Mouse (Mus musculus) kidney, adult 2 months (tissue): Measurements from ENCODE around the gene Taf11. TPM values are rescaled to one million over a fixed set of nuclear protein-coding genes. Genes with fewer than 3 reads are reported as not detected.
A peak's percentile ranks its signal among the peaks of the same experiment; 100 is the strongest.

Source experiments
- DNase-seq: peaks from one replicate; pipeline ENCODE4 v3.0.0; 2021
- H3K27ac ChIP-seq: fragments of 200-500 bp; 2 replicates; pipeline ENCODE4 v1.5.1; 2012; ENCODE audit warnings: low read depth, low read length, control low read depth, inconsistent platforms; ENCODE audit not compliant: insufficient read depth
- H3K27me3 ChIP-seq: fragments of 200-500 bp; replicated peaks from 2 replicates; pipeline ENCODE4 v1.6.1; 2012; ENCODE audit warnings: mild to moderate bottlenecking, moderate library complexity, low read length, inconsistent platforms; ENCODE audit not compliant: control insufficient read depth, insufficient read depth
- H3K36me3 ChIP-seq: fragments of 200-500 bp; 2 replicates; pipeline ENCODE4 v1.6.1; 2012; ENCODE audit warnings: mild to moderate bottlenecking, moderate library complexity, low read length, inconsistent platforms; ENCODE audit not compliant: control insufficient read depth, insufficient read depth
- H3K4me1 ChIP-seq: fragments of 200-500 bp; 2 replicates; pipeline ENCODE4 v1.6.1; 2011; ENCODE audit warnings: low read length; ENCODE audit not compliant: control insufficient read depth, insufficient read depth
- H3K4me3 ChIP-seq: fragments of 200-500 bp; 2 replicates; pipeline ENCODE4 v1.5.1; 2011; ENCODE audit warnings: mild to moderate bottlenecking, low read depth, low read length, control low read depth; ENCODE audit not compliant: insufficient read depth
- CTCF ChIP-seq: fragments of 200-500 bp; conservative IDR thresholded peaks from 2 replicates; pipeline ENCODE4 v1.5.1; 2011; ENCODE audit warnings: low read depth, mild to moderate bottlenecking, control low read depth, low read length, moderate library complexity, mixed read lengths; ENCODE audit not compliant: insufficient read depth, insufficient read length
- POLR2A ChIP-seq: fragments of 200-500 bp; IDR thresholded peaks from one replicate; pipeline ENCODE4 v1.6.1; 2011; ENCODE audit warnings: low read depth, low read length, control low read depth
- whole genome bisulfite sequencing: fragments of 180-500 bp; shearing (Covaris S2); methylation state at CpG from one replicate; pipeline ENCODE4 v1.1.7; 2018; 5-methylcytosine and 5-hydroxymethylcytosine counted together
- polyA plus RNA-seq: library from polyadenylated mRNA; depleted of rRNA; stranded (reverse); fragments of >200 nt; gene quantifications from 2 replicates; pipeline ENCODE4 v1.2.3, GENCODE M21; 2012; rRNA removed

Gene Taf11
- polyA plus RNA-seq, result 12.0 and 15.3 TPM in 2 replicates

DNA sequence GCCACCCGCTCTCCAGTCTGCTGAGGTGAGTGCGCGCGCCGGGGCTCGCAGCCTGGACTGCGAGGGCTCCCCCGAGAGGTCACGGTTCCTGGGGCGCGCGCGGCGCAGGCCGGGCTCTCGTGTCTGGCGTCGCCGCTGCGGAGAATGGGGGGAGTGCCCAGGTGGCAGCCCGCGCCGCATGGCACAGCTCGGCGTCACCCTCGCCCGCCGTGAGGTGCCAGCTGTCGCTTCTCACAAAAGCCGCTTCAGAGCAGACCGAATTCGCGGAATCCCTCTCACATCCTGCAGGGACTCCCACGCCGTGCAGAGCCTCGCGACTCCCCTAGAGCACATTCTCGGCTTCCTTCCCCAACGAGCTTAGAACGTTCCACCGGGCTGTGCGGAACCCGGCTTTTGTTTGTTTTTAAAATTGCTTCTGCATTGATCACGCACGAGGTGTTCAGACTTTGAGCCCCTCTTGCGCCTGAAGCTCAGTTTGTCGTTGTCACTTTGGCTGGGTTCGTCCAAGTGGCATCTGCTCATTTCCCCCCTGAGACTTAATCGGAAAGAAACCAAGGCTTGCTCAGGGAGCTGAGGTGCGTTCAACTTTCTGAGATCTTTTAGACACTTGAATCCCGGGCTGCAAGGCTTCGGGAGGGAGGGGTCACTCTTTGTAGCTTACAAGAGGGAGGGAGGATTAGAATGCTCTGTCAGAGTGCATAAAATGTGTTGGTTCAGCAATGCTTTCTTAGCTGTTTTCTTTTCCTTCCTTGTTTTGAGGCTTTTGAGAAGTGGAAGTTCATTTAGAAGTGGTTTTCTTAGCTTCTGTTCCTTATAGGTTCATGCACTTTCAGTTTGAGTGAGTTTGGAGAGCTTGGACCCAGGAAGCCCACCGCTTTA is at the start of gene Taf11:
TSS of gene Taf11 (minus strand) at position 223 of the 879 bp plus-strand sequence.
- Histone ChIP-seq H3K27me3 (no peaks in the 10 kb centered on the region), H3K4me3 (peak within 1 kb of the TSS; percentile 84), H3K27ac (peak within 1 kb of the TSS; percentile 80), H3K4me1 (peaks cover 8% of the 10 kb centered on the region; the same call in 1 of the 2 replicates), H3K36me3 (no peaks in the 10 kb centered on the region; the same call in 1 of the 2 replicates)
- TF ChIP-seq POLR2A (no peak), CTCF (no peak)
- WGBS, result 1% methylated on average over 53 of the region's 53 CpGs
- DNase-seq, result peak; percentile 63

DNA sequence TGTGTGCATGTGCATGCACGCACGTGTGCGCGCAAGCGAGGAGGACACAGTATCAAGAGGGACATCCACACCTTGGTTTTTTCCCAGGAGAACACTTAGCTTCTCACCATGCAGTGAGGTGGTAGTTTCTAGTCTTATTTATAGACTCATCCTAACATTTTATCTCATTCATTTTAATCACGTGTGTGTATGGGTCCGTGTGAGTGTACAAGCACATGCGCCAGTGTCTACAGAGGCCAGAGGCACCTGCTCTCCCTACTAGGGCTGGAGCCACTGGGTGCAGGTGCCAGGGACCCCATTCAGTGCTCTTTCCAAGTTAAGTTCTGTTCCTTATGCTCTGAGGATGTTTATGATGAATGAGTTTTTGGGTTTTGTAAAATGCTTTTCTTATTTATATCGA is 48.0 kb upstream of the Taf11 start:
- no peak for DNase-seq
- 93% methylated on average over 9 of the region's 9 CpGs for WGBS
- no peaks in the 10 kb centered on the region for H3K27me3 ChIP-seq
- H3K36me3 ChIP-seq, result no peaks in the 10 kb centered on the region
- H3K27ac ChIP-seq, result no peak overlapping the region
- no peak for TF ChIP-seq POLR2A
- no peak for TF ChIP-seq CTCF
- H3K4me1 ChIP-seq, result peaks cover 11% of the 10 kb centered on the region
- H3K4me3 ChIP-seq, result no peak overlapping the region

DNA sequence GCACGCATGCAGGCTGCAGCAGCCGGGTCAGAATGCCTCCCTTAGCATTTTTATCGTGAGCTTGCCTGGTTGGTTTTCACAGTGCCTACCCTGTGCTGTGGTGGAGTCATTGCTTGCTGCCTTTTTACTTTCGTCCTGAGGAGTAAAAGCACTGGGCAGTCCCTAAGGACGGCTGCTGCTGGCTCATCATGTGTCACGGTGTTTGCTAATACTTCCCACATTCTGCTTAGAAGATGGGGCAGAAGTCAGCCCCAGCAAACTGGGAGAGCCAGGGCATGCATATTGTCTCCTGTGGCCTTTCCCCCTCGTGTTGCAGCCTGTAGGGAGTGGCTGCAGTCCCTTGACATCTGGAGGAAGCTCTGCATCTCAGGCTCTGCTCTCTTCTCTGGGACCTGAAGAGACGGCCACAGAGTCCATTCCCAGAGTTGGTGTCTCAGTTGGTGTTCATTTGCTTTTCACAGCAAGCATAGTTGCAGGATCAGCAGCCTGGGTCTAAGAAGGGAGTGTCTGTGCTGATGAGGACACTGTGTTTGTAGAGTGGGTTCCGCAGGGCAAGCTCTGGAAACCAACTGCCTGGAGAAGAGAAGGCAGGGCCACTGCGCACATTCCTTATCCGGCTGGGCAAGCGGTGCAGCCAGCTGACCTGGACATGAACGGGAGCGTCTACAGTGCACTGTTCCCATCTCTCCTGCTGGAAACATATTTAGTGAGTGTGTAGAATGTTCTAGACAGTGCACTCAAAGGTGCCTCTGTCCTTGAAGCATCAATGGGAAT is 45.2 kb upstream of the Taf11 start:
- Histone ChIP-seq H3K36me3 (no peaks in the 10 kb centered on the region), H3K27me3 (no peaks in the 10 kb centered on the region), H3K27ac (0 out of 2 replicates have a peak overlapping the region, but pooled peaks have one; percentile 11), H3K4me3 (no peak overlapping the region), H3K4me1 (peaks cover 8% of the 10 kb centered on the region)
- peak; percentile 42 for DNase-seq
- no peak for TF ChIP-seq POLR2A
- 30% methylated on average over 14 of the region's 14 CpGs for WGBS

DNA sequence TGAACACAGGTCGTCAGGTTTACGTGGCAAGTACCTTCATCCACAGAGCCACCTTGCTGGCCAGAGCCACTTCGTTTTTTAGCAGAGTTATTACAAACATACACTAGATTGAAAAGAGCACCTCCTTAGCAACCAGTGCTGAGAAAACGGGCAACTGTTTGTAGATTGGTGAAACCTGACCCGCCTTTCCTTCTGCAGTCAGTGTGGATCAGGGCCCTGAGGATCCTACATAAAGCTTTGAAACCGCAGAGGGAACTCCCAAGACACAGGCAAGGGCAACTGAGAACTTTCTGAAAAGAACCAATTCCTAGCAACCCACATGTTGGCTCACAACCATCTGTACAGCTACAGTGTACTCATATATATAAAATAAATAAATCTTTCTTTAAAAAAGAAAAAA is 43.5 kb upstream of the Taf11 start:
- no peak overlapping the region for H3K4me3 ChIP-seq
- no peak for TF ChIP-seq POLR2A
- H3K4me1 ChIP-seq, result peaks cover 8% of the 10 kb centered on the region
- H3K27me3 ChIP-seq, result no peaks in the 10 kb centered on the region
- no peak overlapping the region for H3K27ac ChIP-seq
- WGBS, result 80% methylated on average over 6 of the region's 6 CpGs
- no peaks in the 10 kb centered on the region for H3K36me3 ChIP-seq
- DNase-seq, result no peak

DNA sequence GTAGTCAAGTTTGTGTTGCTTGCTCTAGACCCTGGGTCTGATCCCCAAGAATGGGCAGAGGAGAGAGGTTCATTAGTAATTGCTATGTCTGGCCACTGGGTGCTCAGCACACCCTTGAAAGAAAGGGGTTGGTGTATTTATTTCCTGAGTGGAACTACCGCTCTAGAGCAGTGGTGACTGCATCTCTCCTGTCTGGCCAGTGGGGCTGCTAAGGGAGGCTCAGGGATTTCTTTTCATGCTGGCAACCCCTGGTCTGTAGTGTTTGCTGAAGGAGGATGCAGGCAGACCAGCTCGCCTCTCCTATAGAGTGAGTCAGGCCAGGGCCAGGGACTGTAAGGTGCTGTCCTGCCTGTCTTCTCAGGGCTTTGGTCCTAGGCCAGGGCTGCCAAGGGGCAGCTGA is 37.5 kb upstream of the Taf11 start:
- H3K27me3 ChIP-seq, result no peaks in the 10 kb centered on the region
- TF ChIP-seq POLR2A (no peak), CTCF (no peak)
- H3K4me1 ChIP-seq, result peaks cover 11% of the 10 kb centered on the region
- no peak overlapping the region for H3K27ac ChIP-seq
- no peaks in the 10 kb centered on the region for H3K36me3 ChIP-seq
- no peak overlapping the region for H3K4me3 ChIP-seq
- no peak for DNase-seq
- WGBS, result 73% methylated on average over 2 of the region's 2 CpGs

DNA sequence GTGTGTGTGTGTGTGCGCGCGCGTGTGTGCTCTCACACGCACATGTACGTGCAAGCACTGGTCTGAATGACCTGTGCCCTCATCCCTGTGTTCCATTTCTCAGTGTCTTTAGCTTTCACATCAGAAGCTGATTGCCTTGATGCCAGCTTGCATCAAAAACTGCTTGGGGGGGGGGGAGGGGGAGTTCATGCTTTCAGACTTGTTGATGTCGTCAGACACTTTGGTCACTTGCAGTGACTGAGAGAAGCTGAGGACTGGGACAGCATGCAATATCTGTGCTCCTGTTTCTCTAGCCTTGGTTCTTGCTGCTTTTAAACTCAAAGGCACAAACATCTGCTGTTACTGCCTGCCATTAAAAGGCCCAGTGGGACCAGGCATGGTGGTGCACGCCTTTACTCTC is 36.7 kb upstream of the Taf11 start:
- H3K4me3 ChIP-seq, result no peak overlapping the region
- H3K4me1 ChIP-seq, result peaks cover 11% of the 10 kb centered on the region
- TF ChIP-seq POLR2A (no peak), CTCF (no peak)
- no peak overlapping the region for H3K27ac ChIP-seq
- WGBS, result 71% methylated on average over 8 of the region's 8 CpGs
- H3K36me3 ChIP-seq, result no peaks in the 10 kb centered on the region
- H3K27me3 ChIP-seq, result no peaks in the 10 kb centered on the region
- no peak for DNase-seq
